Mouse (Mus musculus): ENCODE results near the gene Ggt1. TPM values are rescaled to one million over a fixed set of nuclear protein-coding genes. Genes with fewer than 3 reads are reported as not detected.
"Not testable (repeated sequence)": the region's sequence is repeated elsewhere in the genome, so short reads cannot be mapped to it uniquely, and the experiment has no call there.

Ggt1 gene
- total RNA-seq (2015; ENCODE audit: low replicate concordance): 1.3 and 3.6 TPM in 2 replicates
- not detected in 2 replicates for total RNA-seq (2017; ENCODE audit: low replicate concordance)

GRCm38 (mm10) chr10:75561071-75561654 is at the start of gene Ggt1:
Ggt1 (plus strand) TSS chr10:75561604.
- ATAC-seq (replicated peaks; ENCODE audit: low FRiP score, poor library complexity, severe bottlenecking): no peak

- no peak for ATAC-seq (replicated peaks; ENCODE audit: low FRiP score, poor library complexity, severe bottlenecking)
Observed at GRCm38 (mm10) chr10:75511897-75512296, 49.5 kb upstream of the Ggt1 start.

GRCm38 (mm10) chr10:75512796-75513195 is 48.6 kb upstream of the Ggt1 start:
- ATAC-seq (replicated peaks; ENCODE audit: low FRiP score, poor library complexity, severe bottlenecking): no peak

GRCm38 (mm10) chr10:75513306-75514067 is 47.9 kb upstream of the Ggt1 start:
- no peak for ATAC-seq (replicated peaks; ENCODE audit: low FRiP score, poor library complexity, severe bottlenecking)

GRCm38 (mm10) chr10:75514361-75514760 is 47.0 kb upstream of the Ggt1 start:
- no peak for ATAC-seq (replicated peaks; ENCODE audit: low FRiP score, poor library complexity, severe bottlenecking)

GRCm38 (mm10) chr10:75515216-75516037 is 46.0 kb upstream of the Ggt1 start:
- ATAC-seq (replicated peaks; ENCODE audit: low FRiP score, poor library complexity, severe bottlenecking): peak; percentile 58

- ATAC-seq (replicated peaks; ENCODE audit: low FRiP score, poor library complexity, severe bottlenecking): peak; percentile 13; the same call in 1 of the 2 replicates
Observed at GRCm38 (mm10) chr10:75516038-75516723, 45.2 kb upstream of the Ggt1 start.

GRCm38 (mm10) chr10:75516724-75517072 is 44.7 kb upstream of the Ggt1 start:
- no peak for ATAC-seq (replicated peaks; ENCODE audit: low FRiP score, poor library complexity, severe bottlenecking)

- ATAC-seq (replicated peaks; ENCODE audit: low FRiP score, poor library complexity, severe bottlenecking): peak; percentile 74
Observed at GRCm38 (mm10) chr10:75517073-75517757, 44.2 kb upstream of the Ggt1 start, which contains the start of gene Snrpd3. Snrpd3 (plus strand) TSS chr10:75517551.

- ATAC-seq (replicated peaks; ENCODE audit: low FRiP score, poor library complexity, severe bottlenecking): peak; percentile 77
Observed at GRCm38 (mm10) chr10:75517758-75518143, 43.7 kb upstream of the Ggt1 start, which contains the start of gene Gucd1. Gucd1 (minus strand) TSS chr10:75517972.

- ATAC-seq (replicated peaks; ENCODE audit: low FRiP score, poor library complexity, severe bottlenecking): no peak
Observed at GRCm38 (mm10) chr10:75520581-75520980, 40.8 kb upstream of the Ggt1 start.

- ATAC-seq (replicated peaks; ENCODE audit: low FRiP score, poor library complexity, severe bottlenecking): no peak
Observed at GRCm38 (mm10) chr10:75521643-75522042, 39.8 kb upstream of the Ggt1 start.

- ATAC-seq (replicated peaks; ENCODE audit: low FRiP score, poor library complexity, severe bottlenecking): not testable (repeated sequence)
Observed at GRCm38 (mm10) chr10:75525450-75525849, 36.0 kb upstream of the Ggt1 start.

GRCm38 (mm10) chr10:75530322-75530721 is 31.1 kb upstream of the Ggt1 start:
- no peak for ATAC-seq (replicated peaks; ENCODE audit: low FRiP score, poor library complexity, severe bottlenecking)

GRCm38 (mm10) chr10:75531532-75532090 is 29.8 kb upstream of the Ggt1 start:
- ATAC-seq (replicated peaks; ENCODE audit: low FRiP score, poor library complexity, severe bottlenecking): no peak

GRCm38 (mm10) chr10:75534216-75534615 is 27.2 kb upstream of the Ggt1 start:
- ATAC-seq (replicated peaks; ENCODE audit: low FRiP score, poor library complexity, severe bottlenecking): no peak

- ATAC-seq (replicated peaks; ENCODE audit: low FRiP score, poor library complexity, severe bottlenecking): no peak
Observed at GRCm38 (mm10) chr10:75534934-75535333, 26.5 kb upstream of the Ggt1 start.

- ATAC-seq (replicated peaks; ENCODE audit: low FRiP score, poor library complexity, severe bottlenecking): no peak
Observed at GRCm38 (mm10) chr10:75535423-75535822, 26.0 kb upstream of the Ggt1 start.

- no peak; the same call in 1 of the 2 replicates for ATAC-seq (replicated peaks; ENCODE audit: low FRiP score, poor library complexity, severe bottlenecking)
Observed at GRCm38 (mm10) chr10:75536123-75536522, 25.3 kb upstream of the Ggt1 start.
